Mouse (Mus musculus): ENCODE measurements around the gene Trim25.
"Not testable (repeated sequence)": the region's sequence is repeated elsewhere in the genome, so short reads cannot be mapped to it uniquely, and the experiment has no call there.

The Trim25 gene

GRCm38 (mm10) chr11:88994492-88994891 lies 4.7 kb upstream of the Trim25 start:
- no peak for DNase-seq (ENCODE audit: low read depth, low spot score)

GRCm38 (mm10) chr11:88995616-88996015 lies 3.6 kb upstream of the Trim25 start:
- DNase-seq (ENCODE audit: low read depth, low spot score), result no peak

GRCm38 (mm10) chr11:88996427-88996826 lies 2.7 kb upstream of the Trim25 start:
- DNase-seq (ENCODE audit: low read depth, low spot score), result no peak

- not testable (repeated sequence) for DNase-seq (ENCODE audit: low read depth, low spot score)
These were observed 1.8 kb upstream of the Trim25 start for GRCm38 (mm10) chr11:88997343-88997742.

- no peak for DNase-seq (ENCODE audit: low read depth, low spot score)
These were observed 770 bp upstream of the Trim25 start for GRCm38 (mm10) chr11:88998406-88998805.

- DNase-seq (ENCODE audit: low read depth, low spot score), result no peak
These were observed 749 bp downstream of the Trim25 start for GRCm38 (mm10) chr11:88999723-89000526.

GRCm38 (mm10) chr11:89000527-89000819 lies 1.3 kb downstream of the Trim25 start:
- no peak for DNase-seq (ENCODE audit: low read depth, low spot score)

GRCm38 (mm10) chr11:89001569-89001968 lies 2.4 kb downstream of the Trim25 start:
- no peak for DNase-seq (ENCODE audit: low read depth, low spot score)

- DNase-seq (ENCODE audit: low read depth, low spot score), result no peak
These were observed 2.9 kb downstream of the Trim25 start for GRCm38 (mm10) chr11:89002068-89002467.

- no peak for DNase-seq (ENCODE audit: low read depth, low spot score)
These were observed 3.4 kb downstream of the Trim25 start for GRCm38 (mm10) chr11:89002621-89003020.

- DNase-seq (ENCODE audit: low read depth, low spot score), result no peak
These were observed 3.9 kb downstream of the Trim25 start for GRCm38 (mm10) chr11:89003078-89003477.

GRCm38 (mm10) chr11:89003726-89004125 lies 4.5 kb downstream of the Trim25 start:
- no peak for DNase-seq (ENCODE audit: low read depth, low spot score)

GRCm38 (mm10) chr11:89005473-89005872 lies 6.3 kb downstream of the Trim25 start:
- DNase-seq (ENCODE audit: low read depth, low spot score), result no peak

GRCm38 (mm10) chr11:89006404-89006803 lies 7.2 kb downstream of the Trim25 start:
- no peak for DNase-seq (ENCODE audit: low read depth, low spot score)

- DNase-seq (ENCODE audit: low read depth, low spot score), result no peak
These were observed 8.4 kb downstream of the Trim25 start for GRCm38 (mm10) chr11:89007582-89007981.

- DNase-seq (ENCODE audit: low read depth, low spot score), result no peak
These were observed 9.9 kb downstream of the Trim25 start for GRCm38 (mm10) chr11:89009066-89009465.

- no peak for DNase-seq (ENCODE audit: low read depth, low spot score)
These were observed 10.3 kb downstream of the Trim25 start for GRCm38 (mm10) chr11:89009496-89009895.

GRCm38 (mm10) chr11:89012241-89012640 lies 13.1 kb downstream of the Trim25 start:
- DNase-seq (ENCODE audit: low read depth, low spot score), result no peak

GRCm38 (mm10) chr11:89017514-89018182 lies 18.5 kb downstream of the Trim25 start:
- no peak for DNase-seq (ENCODE audit: low read depth, low spot score)

GRCm38 (mm10) chr11:89020681-89021305 lies 21.6 kb downstream of the Trim25 start:
- DNase-seq (ENCODE audit: low read depth, low spot score), result no peak

GRCm38 (mm10) chr11:89021687-89022086 lies 22.5 kb downstream of the Trim25 start:
- DNase-seq (ENCODE audit: low read depth, low spot score), result no peak

GRCm38 (mm10) chr11:89022120-89022731 lies 23.1 kb downstream of the Trim25 start:
- no peak for DNase-seq (ENCODE audit: low read depth, low spot score)

All from retina, postnatal 7 days (tissue).